Mouse (Mus musculus) layer of hippocampus, postnatal 25 days (tissue): ENCODE data around the gene Ms4a18. TPM values are rescaled to one million over a fixed set of nuclear protein-coding genes. Genes with fewer than 3 reads are reported as not detected.

Experiments
- DNase-seq, 2 experiments: peaks; one replicate each; pipeline ENCODE4 v3.0.0; 2022; ENCODE audit warnings: mixed read lengths in 2 of 2, low spot score in 1 of 2; ENCODE audit errors: extremely low spot score in 1 of 2
- total RNA-seq, 2 experiments: library from RNA; stranded (reverse); gene quantifications; 2 replicates each; pipeline ENCODE4 v1.2.3; 2021

Ms4a18 gene
- total RNA-seq, 2 experiments from 2014 or later: not detected

- DNase-seq: no peak
Observed at GRCm38 (mm10) chr19:10985889-10986288, 31.9 kb downstream of the Ms4a18 start.

DNA sequence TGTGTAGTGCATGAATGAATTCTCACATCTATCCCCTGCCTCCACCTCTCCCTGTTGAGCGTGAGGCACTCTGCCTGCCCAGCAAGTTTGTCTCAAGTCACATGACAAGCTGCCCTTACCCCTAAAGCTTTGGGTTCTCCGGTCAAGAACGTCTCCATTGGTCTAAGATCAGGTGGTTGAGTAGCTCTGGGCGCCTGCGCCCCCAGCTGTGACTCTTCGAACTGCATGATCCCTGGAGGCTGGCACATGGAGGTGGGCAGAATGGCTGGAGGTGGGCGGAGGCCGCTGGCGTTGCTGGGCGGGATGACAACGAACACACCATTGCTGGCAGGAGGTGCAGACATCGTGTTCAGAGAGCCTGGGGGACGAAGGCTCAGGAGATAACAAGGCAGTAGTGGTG lies 33.3 kb downstream of the Ms4a18 start:
- DNase-seq: no peak

DNA sequence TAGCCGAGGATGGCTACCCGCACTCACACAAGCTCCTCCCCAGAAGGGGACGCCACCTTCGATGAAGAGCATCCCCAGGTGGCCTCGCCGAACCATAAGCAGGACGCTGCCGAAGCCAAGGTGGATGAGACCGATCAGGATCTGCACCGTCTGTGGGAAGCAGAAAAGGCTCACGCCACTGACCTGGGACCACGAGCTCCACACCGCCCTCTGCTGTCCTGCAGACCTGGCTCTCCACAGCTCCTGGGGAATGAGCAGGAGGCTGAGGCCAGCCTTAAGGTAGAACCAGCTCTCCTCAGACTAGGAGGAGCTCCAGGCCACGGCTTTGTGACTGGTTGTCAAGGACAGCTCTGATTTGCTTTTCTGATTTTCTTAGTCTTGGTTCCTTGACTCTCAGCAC lies 34.7 kb downstream of the Ms4a18 start:
- peak in 1 of 2 experiments; percentile 31 for DNase-seq

GRCm38 (mm10) chr19:10980210-10980609 lies 37.6 kb downstream of the Ms4a18 start:
- DNase-seq: no peak

- DNase-seq: peak; percentile 52 to 79
Observed at GRCm38 (mm10) chr19:10979184-10980168, 38.4 kb downstream of the Ms4a18 start.

DNA sequence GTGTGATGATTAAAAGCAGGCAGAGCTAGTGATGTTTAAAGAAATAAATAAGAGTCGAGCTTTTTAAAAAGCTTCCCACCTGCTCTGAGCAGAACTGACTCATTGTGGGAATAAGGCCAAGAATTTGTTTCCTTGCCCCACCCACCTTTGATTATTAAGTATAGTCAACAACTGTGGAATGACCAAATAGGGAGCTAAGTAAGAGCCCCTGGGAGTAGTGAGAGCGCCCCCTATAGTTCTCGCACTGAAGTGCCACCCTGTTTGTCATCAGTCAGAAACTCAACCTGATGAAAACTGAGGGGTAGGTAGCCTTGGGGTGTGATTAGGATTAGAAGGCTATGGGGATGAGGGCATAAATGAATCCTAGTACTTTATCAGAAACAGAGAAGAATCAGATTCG lies 41.5 kb downstream of the Ms4a18 start:
- DNase-seq: peak in 1 of 2 experiments; percentile 11

DNA sequence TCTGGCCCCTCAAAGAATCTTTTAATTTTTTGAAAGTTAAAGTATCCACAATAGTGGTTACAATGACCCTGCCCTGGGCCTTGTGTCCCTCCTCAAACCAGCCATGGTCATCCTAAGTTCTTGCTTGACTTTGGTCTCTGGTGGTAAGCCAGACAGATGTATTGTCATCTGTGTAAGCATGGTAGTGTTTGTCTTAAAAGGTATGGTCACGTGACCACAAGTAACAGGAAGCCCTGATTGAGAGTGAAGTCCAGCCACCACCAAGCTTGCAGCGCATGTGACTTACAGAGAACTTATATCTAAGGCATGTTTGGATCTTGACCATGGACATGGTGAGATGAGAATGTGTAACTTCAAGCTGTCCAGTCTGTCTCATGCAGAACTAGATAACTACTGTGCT lies 42.6 kb downstream of the Ms4a18 start:
- no peak for DNase-seq

DNA sequence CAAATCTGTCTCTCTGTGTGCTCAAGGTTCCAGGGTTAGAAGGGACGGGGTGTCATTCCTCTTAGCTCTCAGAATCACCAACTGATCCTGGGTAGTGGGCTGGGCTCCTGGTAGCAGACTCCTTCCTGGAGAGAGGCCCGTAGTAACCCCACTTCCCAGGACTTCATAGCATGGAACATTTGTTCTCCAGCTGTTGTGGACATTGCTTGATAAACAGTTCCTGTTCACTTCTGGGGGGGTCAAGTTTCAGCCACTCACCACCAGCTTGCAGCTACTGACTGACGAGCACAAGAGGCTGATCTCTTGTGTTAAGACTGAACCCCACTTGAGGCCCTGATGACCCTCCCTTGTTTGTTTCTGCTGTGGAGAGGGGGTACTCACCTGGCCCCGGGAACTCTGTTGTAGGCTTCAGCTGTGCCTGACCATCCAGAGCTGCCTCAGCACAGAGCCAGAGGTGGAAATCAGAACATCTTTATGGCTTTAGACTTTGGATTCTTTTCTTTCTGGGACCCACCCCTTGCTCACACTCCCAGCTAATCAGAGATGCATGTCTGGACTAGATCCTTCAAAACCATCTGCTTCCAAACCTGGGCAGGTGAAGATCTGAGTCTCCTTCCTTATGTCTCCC lies 43.5 kb downstream of the Ms4a18 start, which contains the start of gene Ms4a10:
TSS of gene Ms4a10 (minus strand) at position 433 of the 628 bp plus-strand sequence.
- no peak for DNase-seq

DNA sequence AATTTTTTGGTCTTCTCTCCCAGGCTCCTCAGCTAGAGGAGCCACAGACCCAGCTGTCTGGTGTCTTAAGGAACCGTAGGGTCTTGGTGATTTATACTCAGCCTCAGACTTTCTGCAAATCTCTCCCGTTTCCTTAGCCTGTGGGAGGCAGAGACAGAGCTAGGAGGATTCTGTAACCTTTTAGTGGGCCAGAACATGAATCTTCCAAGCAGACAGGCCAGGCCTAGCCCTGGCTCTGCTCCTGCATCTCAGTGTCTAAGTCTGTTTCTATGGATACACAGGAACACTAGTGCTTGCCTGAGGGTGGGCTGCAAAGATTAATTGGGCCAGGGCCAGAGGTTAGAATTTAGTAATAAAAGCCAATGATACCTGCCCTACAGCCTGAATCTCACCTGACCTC lies 44.6 kb downstream of the Ms4a18 start:
- no peak for DNase-seq

- no peak for DNase-seq
Observed at GRCm38 (mm10) chr19:10972660-10973059, 45.2 kb downstream of the Ms4a18 start.

DNA sequence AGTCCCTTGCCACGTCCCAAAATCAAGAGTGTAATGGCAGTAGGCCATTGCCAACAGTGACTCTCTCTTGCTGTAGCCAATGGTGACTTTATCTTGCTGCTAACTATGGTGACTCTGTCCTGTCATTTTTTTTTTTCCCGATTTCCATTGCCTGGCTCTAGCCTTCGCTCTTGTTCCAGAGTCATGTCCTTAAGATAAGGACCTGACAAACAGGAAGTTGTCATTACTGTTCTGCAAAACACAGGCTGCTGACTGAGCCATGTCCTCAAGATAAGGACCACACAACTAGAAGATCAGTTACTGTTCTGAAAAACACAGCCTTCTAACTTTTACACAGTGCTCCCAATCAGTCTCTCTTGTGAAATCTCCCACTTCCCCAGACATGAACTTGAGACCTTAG lies 47.4 kb downstream of the Ms4a18 start:
- DNase-seq: no peak

DNA sequence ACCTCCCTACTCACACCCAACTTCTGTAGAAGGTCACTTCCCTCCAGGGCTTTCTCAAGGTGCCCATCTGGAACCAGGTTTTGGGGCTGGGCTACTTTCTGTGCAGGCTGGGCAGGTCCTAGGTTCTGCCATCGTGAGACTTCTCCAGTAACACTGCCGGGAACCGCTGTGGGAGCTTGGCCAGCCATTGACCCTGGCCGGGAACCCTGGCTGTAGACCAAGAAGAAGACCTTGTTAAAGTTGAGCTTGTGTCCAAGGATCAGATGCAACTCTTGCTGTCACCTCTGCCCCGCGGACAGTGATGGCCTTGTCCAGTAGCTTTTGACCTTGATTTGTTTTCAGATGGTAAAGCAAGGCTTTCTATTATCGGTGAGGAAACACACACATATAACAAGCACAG lies 49.3 kb downstream of the Ms4a18 start:
- no peak for DNase-seq

DNA sequence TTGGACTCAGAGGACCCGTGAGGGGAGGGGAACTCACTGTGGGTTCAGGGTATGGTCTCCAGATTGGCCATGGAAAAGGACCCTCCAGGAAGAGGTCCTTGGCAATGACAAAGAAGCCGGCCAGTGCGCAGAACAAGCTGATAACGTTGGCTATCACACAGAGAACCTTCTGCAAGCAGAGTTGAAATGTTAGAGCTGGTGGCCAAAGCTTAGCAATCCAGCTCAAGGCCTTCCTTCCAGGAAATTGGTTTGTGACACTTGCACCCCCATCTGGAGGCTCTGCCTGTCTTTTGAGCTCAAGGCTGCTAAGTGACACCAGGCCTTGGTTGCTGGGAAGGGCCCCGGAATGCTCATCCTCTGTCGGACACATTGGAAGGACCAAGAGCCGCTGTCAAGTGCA lies 52.1 kb downstream of the Ms4a18 start:
- DNase-seq: no peak

GRCm38 (mm10) chr19:10959978-10960346 lies 57.9 kb downstream of the Ms4a18 start:
- no peak for DNase-seq

DNA sequence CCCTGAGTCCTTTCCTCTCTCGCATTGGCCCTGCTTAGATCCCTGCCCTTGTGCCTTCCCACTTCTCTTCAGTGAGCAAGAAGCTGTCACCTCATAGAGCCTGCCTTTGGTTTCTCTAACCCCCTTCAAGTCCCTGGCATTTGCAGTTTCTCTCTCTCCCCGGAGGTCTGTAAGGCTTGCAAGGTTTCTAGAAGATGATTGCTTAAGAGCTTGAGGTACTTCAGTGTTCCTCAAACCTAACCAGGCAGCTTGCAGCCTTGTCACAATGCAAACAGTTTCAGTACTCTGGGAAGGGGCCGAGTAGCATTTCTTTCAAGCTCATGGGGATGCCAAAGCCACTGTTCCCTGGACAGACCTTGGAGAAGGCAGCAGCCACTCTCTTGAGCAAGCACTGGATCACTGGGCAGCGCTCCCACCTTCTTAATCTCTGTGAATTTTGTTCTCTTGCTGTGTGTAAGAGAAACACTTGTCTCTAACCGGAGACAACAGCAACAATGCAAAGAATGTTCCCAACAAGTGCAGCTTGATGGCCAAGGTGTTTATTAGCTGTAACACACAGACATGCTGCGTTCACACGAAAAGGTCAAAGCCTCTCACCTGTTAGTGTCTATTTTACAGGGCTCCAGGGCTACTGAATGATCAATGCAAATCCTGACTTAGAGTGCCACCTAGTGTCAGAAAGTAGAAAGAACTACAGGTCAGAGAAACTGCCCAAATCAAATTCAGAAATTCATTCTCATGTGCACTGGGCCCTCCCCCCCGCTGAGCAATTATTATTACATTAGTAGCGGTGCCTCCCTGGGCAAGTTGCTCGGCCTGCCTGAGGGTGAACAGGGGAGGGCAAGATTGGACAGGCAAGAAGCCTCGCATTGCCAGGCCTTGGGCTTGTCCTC lies 58.5 kb downstream of the Ms4a18 start:
- DNase-seq: peak in 1 of 2 experiments; percentile 33

GRCm38 (mm10) chr19:10952021-10952939 lies 65.6 kb downstream of the Ms4a18 start:
- peak in 1 of 2 experiments; percentile 12 for DNase-seq

GRCm38 (mm10) chr19:10949558-10949957 lies 68.3 kb downstream of the Ms4a18 start:
- no peak for DNase-seq

GRCm38 (mm10) chr19:10949112-10949511 lies 68.7 kb downstream of the Ms4a18 start, which contains the start of gene Ccdc86:
Gene Ccdc86 (minus strand): TSS chr19:10949266.
- peak; percentile 88 to 95 for DNase-seq

GRCm38 (mm10) chr19:10948416-10948815 lies 69.4 kb downstream of the Ms4a18 start:
- DNase-seq: no peak
